ENCODE assay signal across 28 mouse cellular contexts in genomic region chr1:145379739-145380138, GRCm38 (mm10).
A peak's percentile ranks its signal among the peaks of the same experiment; 100 is the strongest.
DNase-seq lines count a peak whose midpoint lies in the region; ATAC-seq and TF ChIP-seq lines count a peak whose summit lies in the region.
"Had no signal": no experiment of that assay in that cellular context is flagged by ENCODE, and none has a peak within 500 bp of the region (broad histone marks: within the 10 kb centered on the region; RNA-seq: fewer than 3 reads in every experiment).

No protein-coding gene starts in this region.

- 48% methylated on average over 1 of the region's 1 CpGs for WGBS in forebrain, embryonic 13.5 days
- WGBS in forebrain, embryonic 11.5 days: 61% methylated on average over 1 of the region's 1 CpGs
- WGBS in midbrain, postnatal 0 days: 59% methylated on average over 1 of the region's 1 CpGs
- WGBS in midbrain, embryonic 10.5 days: 84% methylated on average over 1 of the region's 1 CpGs
- 17% methylated on average over 1 of the region's 1 CpGs for WGBS in lung, postnatal 0 days

- no peak for TF ChIP-seq EP300 in lung, postnatal 0 days (IDR thresholded peaks at IDR 0.05)

- no peak for DNase-seq in forebrain, embryonic 11.5 days (ENCODE audit: low spot score)
- peak; percentile 9 for DNase-seq in midbrain, postnatal 0 days (ENCODE audit: low spot score)
- no peak for DNase-seq in midbrain, embryonic 10.5 days (ENCODE audit: low spot score)
- DNase-seq in layer of hippocampus, adult 8-10 months (ENCODE audit: low spot score in 2 of 2): peak; percentile 7 to 38
- DNase-seq in lung, postnatal 0 days (ENCODE audit: low spot score): no peak
- no peak for DNase-seq in yolk sac, embryonic 10.5 days (ENCODE audit: low spot score)
- DNase-seq: adrenal gland, adult 2 months; adrenal gland, postnatal 36 days; cerebellum, adult 8-10 months; embryo, embryonic 11 days; gastrocnemius, postnatal 10 days; heart, postnatal 10 days; kidney, adult 18-20 months; kidney, postnatal 4 days; liver, postnatal 0 days; lung, postnatal 4 days; right cerebral cortex, postnatal 14 days had no signal

- H3K9me3 ChIP-seq in forebrain, embryonic 13.5 days (replicated peaks): no peaks in the 10 kb centered on the region
- no peaks in the 10 kb centered on the region for H3K9me3 ChIP-seq in forebrain, embryonic 11.5 days (ENCODE audit: control insufficient read depth, low read length)
- no peaks in the 10 kb centered on the region for H3K9me3 ChIP-seq in midbrain, postnatal 0 days (ENCODE audit: low read length)
- no peaks in the 10 kb centered on the region for H3K9me3 ChIP-seq in midbrain, embryonic 10.5 days (replicated peaks)
- H3K9me3 ChIP-seq in lung, postnatal 0 days (ENCODE audit: low read length): no peaks in the 10 kb centered on the region
- H3K9me3 ChIP-seq: embryonic facial prominence, embryonic 13.5 days; heart, embryonic 13.5 days; limb, embryonic 13.5 days; liver, embryonic 12.5 days; megakaryocyte, embryonic 14.5 days; midbrain, embryonic 13.5 days; stomach, embryonic 15.5 days had no signal

- TF ChIP-seq CTCF in midbrain, postnatal 0 days (IDR thresholded peaks at IDR 0.05): no peak
- no peak for TF ChIP-seq CTCF in lung, postnatal 0 days (IDR thresholded peaks at IDR 0.05)

- no peak overlapping the region for H3K4me3 ChIP-seq in forebrain, embryonic 13.5 days
- no peak overlapping the region for H3K4me3 ChIP-seq in forebrain, embryonic 11.5 days (ENCODE audit: low read depth, low read length)
- no peak overlapping the region for H3K4me3 ChIP-seq in midbrain, postnatal 0 days (ENCODE audit: low read depth, low read length)
- H3K4me3 ChIP-seq in midbrain, embryonic 10.5 days: no peak overlapping the region
- H3K4me3 ChIP-seq in lung, postnatal 0 days (ENCODE audit: low read depth, low read length): no peak overlapping the region
- H3K4me3 ChIP-seq: embryonic facial prominence, embryonic 13.5 days; heart, embryonic 13.5 days; limb, embryonic 13.5 days; liver, embryonic 12.5 days; megakaryocyte, embryonic 14.5 days; midbrain, embryonic 13.5 days; stomach, embryonic 15.5 days had no signal

- H3K4me2 ChIP-seq in forebrain, embryonic 13.5 days: no peak overlapping the region
- H3K4me2 ChIP-seq in forebrain, embryonic 11.5 days (ENCODE audit: low read depth, low read length, severe bottlenecking): no peak overlapping the region
- no peak overlapping the region for H3K4me2 ChIP-seq in midbrain, postnatal 0 days (ENCODE audit: low read depth, low read length, poor library complexity, severe bottlenecking)
- H3K4me2 ChIP-seq in lung, postnatal 0 days (replicated peaks; ENCODE audit: low read depth, low read length): no peak overlapping the region
- H3K4me2 ChIP-seq: embryonic facial prominence, embryonic 13.5 days; heart, embryonic 13.5 days; limb, embryonic 13.5 days; liver, embryonic 12.5 days; midbrain, embryonic 13.5 days; stomach, embryonic 15.5 days had no signal

- no peaks in the 10 kb centered on the region for H3K36me3 ChIP-seq in forebrain, embryonic 13.5 days (ENCODE audit: poor library complexity, severe bottlenecking)
- H3K36me3 ChIP-seq in forebrain, embryonic 11.5 days (ENCODE audit: control insufficient read depth, insufficient read depth, low read length): no peaks in the 10 kb centered on the region
- H3K36me3 ChIP-seq in midbrain, postnatal 0 days (ENCODE audit: insufficient read depth, low read length): no peaks in the 10 kb centered on the region
- H3K36me3 ChIP-seq in midbrain, embryonic 10.5 days: no peaks in the 10 kb centered on the region
- H3K36me3 ChIP-seq in lung, postnatal 0 days (ENCODE audit: insufficient read depth, low read length): no peaks in the 10 kb centered on the region
- H3K36me3 ChIP-seq: embryonic facial prominence, embryonic 13.5 days; heart, embryonic 13.5 days; limb, embryonic 13.5 days; liver, embryonic 12.5 days; midbrain, embryonic 13.5 days; stomach, embryonic 15.5 days had no signal

- H3K9ac ChIP-seq in forebrain, embryonic 13.5 days: no peak overlapping the region
- H3K9ac ChIP-seq in forebrain, embryonic 11.5 days (ENCODE audit: low read length): no peak overlapping the region
- H3K9ac ChIP-seq in midbrain, postnatal 0 days (replicated peaks; ENCODE audit: low read length, poor library complexity, severe bottlenecking): no peak overlapping the region
- no peak overlapping the region for H3K9ac ChIP-seq in lung, postnatal 0 days (replicated peaks; ENCODE audit: low read depth)
- H3K9ac ChIP-seq: embryonic facial prominence, embryonic 13.5 days; heart, embryonic 13.5 days; limb, embryonic 13.5 days; liver, embryonic 12.5 days; liver, postnatal 0 days; midbrain, embryonic 13.5 days; stomach, embryonic 15.5 days had no signal

- H3K4me1 ChIP-seq in forebrain, embryonic 13.5 days: no peaks in the 10 kb centered on the region
- no peaks in the 10 kb centered on the region for H3K4me1 ChIP-seq in forebrain, embryonic 11.5 days (replicated peaks; ENCODE audit: control insufficient read depth, insufficient read depth, low read length)
- H3K4me1 ChIP-seq in midbrain, postnatal 0 days (ENCODE audit: insufficient read depth, low read length): no peaks in the 10 kb centered on the region
- H3K4me1 ChIP-seq in midbrain, embryonic 10.5 days: no peaks in the 10 kb centered on the region
- no peaks in the 10 kb centered on the region for H3K4me1 ChIP-seq in lung, postnatal 0 days (ENCODE audit: insufficient read depth, low read depth, low read length)
- H3K4me1 ChIP-seq: embryonic facial prominence, embryonic 13.5 days; heart, embryonic 13.5 days; limb, embryonic 13.5 days; liver, embryonic 12.5 days; megakaryocyte, embryonic 14.5 days; midbrain, embryonic 13.5 days; stomach, embryonic 15.5 days had no signal

- H3K27me3 ChIP-seq in forebrain, embryonic 13.5 days: no peaks in the 10 kb centered on the region
- no peaks in the 10 kb centered on the region for H3K27me3 ChIP-seq in forebrain, embryonic 11.5 days (ENCODE audit: control insufficient read depth, insufficient read depth, low read length)
- no peaks in the 10 kb centered on the region for H3K27me3 ChIP-seq in midbrain, postnatal 0 days (ENCODE audit: insufficient read depth, low read length)
- H3K27me3 ChIP-seq in midbrain, embryonic 10.5 days (ENCODE audit: low read depth, poor library complexity, severe bottlenecking): no peaks in the 10 kb centered on the region
- no peaks in the 10 kb centered on the region for H3K27me3 ChIP-seq in lung, postnatal 0 days (replicated peaks; ENCODE audit: insufficient read depth, low read length)
- H3K27me3 ChIP-seq: CH12.LX; embryonic facial prominence, embryonic 13.5 days; heart, embryonic 13.5 days; limb, embryonic 13.5 days; liver, embryonic 12.5 days; megakaryocyte, embryonic 14.5 days; midbrain, embryonic 13.5 days; stomach, embryonic 15.5 days had no signal

- 0 out of 2 replicates have a peak, but pooled peaks have one; percentile 53 for ATAC-seq in forebrain, embryonic 13.5 days
- ATAC-seq in forebrain, embryonic 11.5 days (replicated peaks; ENCODE audit: low FRiP score): no peak
- ATAC-seq in midbrain, postnatal 0 days (ENCODE audit: low FRiP score): no peak
- no peak for ATAC-seq in lung, postnatal 0 days
- ATAC-seq: activated CD4-positive, CD25-positive, alpha-beta regulatory T cell, adult 4 months; hindbrain, embryonic 16.5 days; liver, embryonic 12.5 days; liver, postnatal 0 days; midbrain, embryonic 13.5 days had no signal

- no peak overlapping the region for H3K27ac ChIP-seq in forebrain, embryonic 13.5 days
- H3K27ac ChIP-seq in forebrain, embryonic 11.5 days (ENCODE audit: low read depth, low read length): no peak overlapping the region
- no peak overlapping the region for H3K27ac ChIP-seq in midbrain, postnatal 0 days (ENCODE audit: low read depth, low read length)
- no peak overlapping the region for H3K27ac ChIP-seq in midbrain, embryonic 10.5 days (replicated peaks)
- no peak overlapping the region for H3K27ac ChIP-seq in lung, postnatal 0 days (ENCODE audit: low read length)
- H3K27ac ChIP-seq: embryonic facial prominence, embryonic 13.5 days; heart, embryonic 13.5 days; limb, embryonic 13.5 days; liver, embryonic 12.5 days; midbrain, embryonic 13.5 days; stomach, embryonic 15.5 days had no signal

Comparison
In these comparisons a context has a peak if more than half of its experiments do, and no peak if none do; other contexts are left out.
1. DNase-seq: peak in midbrain, postnatal 0 days (single experiment) and layer of hippocampus, adult 8-10 months (2 of 2); none in forebrain, embryonic 11.5 days (single experiment), midbrain, embryonic 10.5 days (single experiment), lung, postnatal 0 days (single experiment) and yolk sac, embryonic 10.5 days (single experiment).